Mouse (Mus musculus) myocyte (in vitro differentiated cells): ENCODE results near the gene Hrg. TPM values are rescaled to one million over a fixed set of nuclear protein-coding genes. Genes with fewer than 3 reads are reported as not detected.

ENCODE experiments used
- H3K27me3 ChIP-seq: one replicate; pipeline ENCODE4 v1.6.1; 2011; ENCODE audit not compliant: control insufficient read depth, insufficient read depth, insufficient read length
- H3K36me3 ChIP-seq: one replicate; pipeline ENCODE4 v1.6.1; 2011; ENCODE audit not compliant: control insufficient read depth, insufficient read depth
- H3K4me2 ChIP-seq: one replicate; pipeline ENCODE4 v1.6.1; 2011; ENCODE audit warnings: low read depth, control low read depth
- H3K4me3 ChIP-seq: one replicate; pipeline ENCODE4 v1.5.1; 2011; ENCODE audit warnings: mild to moderate bottlenecking, control low read depth, moderate library complexity
- H3K79me2 ChIP-seq: one replicate; pipeline ENCODE4 v1.6.1; 2011; ENCODE audit not compliant: control insufficient read depth, insufficient read depth
- H3ac ChIP-seq: one replicate; pipeline ENCODE4 v1.6.1; 2011; ENCODE audit not compliant: control insufficient read depth, insufficient read length
- CEBPB ChIP-seq: IDR thresholded peaks from 2 replicates; pipeline ENCODE4 v1.6.1; 2011; ENCODE audit warnings: mild to moderate bottlenecking, moderate library complexity; ENCODE audit not compliant: poor library complexity, insufficient read depth, severe bottlenecking
- E2F4 ChIP-seq: IDR thresholded peaks from one replicate; pipeline ENCODE4 v1.6.1; 2011; ENCODE audit warnings: mild to moderate bottlenecking, control low read depth, moderate library complexity; ENCODE audit not compliant: insufficient read depth
- MAX ChIP-seq: IDR thresholded peaks from one replicate; pipeline ENCODE4 v1.6.1; 2011; ENCODE audit warnings: low read depth, mild to moderate bottlenecking, control low read depth
- MYOD1 ChIP-seq, 3 experiments: IDR thresholded peaks; one replicate each; pipeline ENCODE4 v1.6.1; 2011; ENCODE audit warnings: control low read depth in 2 of 3, low read depth in 2 of 3, mild to moderate bottlenecking in 2 of 3, moderate library complexity in 1 of 3; ENCODE audit not compliant: insufficient read length in 2 of 3, control insufficient read depth in 1 of 3
- MYOG ChIP-seq, 3 experiments: IDR thresholded peaks; one replicate each; pipeline ENCODE4 v1.6.1; 2011; ENCODE audit warnings: control low read depth in 2 of 3, low read depth in 2 of 3, mild to moderate bottlenecking in 2 of 3; ENCODE audit not compliant: insufficient read length in 2 of 3, control insufficient read depth in 1 of 3, insufficient read depth in 1 of 3
- POLR2A ChIP-seq: IDR thresholded peaks from one replicate; pipeline ENCODE4 v1.6.1; 2011; ENCODE audit warnings: low read depth, mild to moderate bottlenecking, control low read depth, moderate library complexity; ENCODE audit not compliant: insufficient read length
- POLR2AphosphoS2 ChIP-seq: IDR thresholded peaks from one replicate; pipeline ENCODE4 v1.6.1; 2011; ENCODE audit warnings: low read depth, control low read depth; ENCODE audit not compliant: insufficient read length
- REST ChIP-seq: IDR thresholded peaks from one replicate; pipeline ENCODE4 v1.6.1; 2011; ENCODE audit warnings: mild to moderate bottlenecking, control low read depth, moderate library complexity; ENCODE audit not compliant: insufficient read depth, insufficient read length
- SRF ChIP-seq: IDR thresholded peaks from one replicate; pipeline ENCODE4 v1.6.1; 2011; ENCODE audit warnings: low read depth; ENCODE audit not compliant: control insufficient read depth, insufficient read length
- TCF12 ChIP-seq: IDR thresholded peaks from one replicate; pipeline ENCODE4 v1.6.1; 2011; ENCODE audit warnings: mild to moderate bottlenecking, control low read depth; ENCODE audit not compliant: poor library complexity, insufficient read depth, severe bottlenecking
- TCF3 ChIP-seq: IDR thresholded peaks from one replicate; pipeline ENCODE4 v1.6.1; 2011; ENCODE audit warnings: low read depth, control low read depth; ENCODE audit not compliant: insufficient read length
- USF1 ChIP-seq: IDR thresholded peaks from one replicate; pipeline ENCODE4 v1.6.1; 2011; ENCODE audit warnings: low read depth, mild to moderate bottlenecking, control low read depth, moderate library complexity
- polyA plus RNA-seq: library from polyadenylated mRNA; unstranded; fragments of >200 nt; fragmentation: generic; extraction: Trizol; gene quantifications from one replicate; pipeline ENCODE4 v1.2.1, GENCODE M21; 2012; ENCODE audit warnings: missing spikeins

Hrg gene
- polyA plus RNA-seq, 1 experiment, result not detected

DNA sequence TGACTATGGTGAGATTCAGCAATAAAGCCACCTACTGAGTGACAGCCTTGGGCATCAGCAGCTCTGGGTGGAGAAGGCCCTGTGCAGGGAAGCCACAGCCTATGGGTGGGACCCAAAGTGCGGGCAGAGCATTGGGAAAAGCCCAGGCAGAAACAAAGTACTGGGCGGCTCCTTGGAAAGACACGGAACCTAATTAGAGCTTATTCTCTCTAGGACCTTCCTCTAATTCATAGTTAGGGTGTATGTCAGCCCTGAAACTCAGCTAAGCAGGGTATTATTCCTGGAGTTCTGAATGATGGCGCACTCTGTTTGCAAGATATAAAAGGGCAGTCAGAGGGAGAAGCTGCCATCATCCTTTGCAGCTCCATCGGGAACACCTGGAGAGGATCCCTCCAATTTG is 32.8 kb upstream of the Hrg start, which contains the start of gene Fetub:
Gene Fetub (plus strand): TSS at position 301 of the 400 bp plus-strand sequence.
- H3K27me3 ChIP-seq, result no peaks in the 10 kb centered on the region
- no peak within 1 kb of the TSS for H3K4me3 ChIP-seq
- TF ChIP-seq POLR2AphosphoS2, result no peak
- TF ChIP-seq CEBPB, result no peak
- no peak for TF ChIP-seq MYOD1 (IDR thresholded peaks at IDR 0.05; ENCODE audit: control insufficient read depth in 1 of 3, insufficient read length in 2 of 3, low read depth in 2 of 3)
- TF ChIP-seq POLR2A, result no peak
- no peak for TF ChIP-seq TCF3
- no peak for TF ChIP-seq TCF12
- TF ChIP-seq E2F4, result no peak
- TF ChIP-seq REST, result no peak
- no peak for TF ChIP-seq USF1
- H3K36me3 ChIP-seq, result no peaks in the 10 kb centered on the region
- no peak within 1 kb of the TSS for H3K4me2 ChIP-seq
- H3K79me2 ChIP-seq, result no peaks in the 10 kb centered on the region
- no peak within 1 kb of the TSS for H3ac ChIP-seq

- no peak overlapping the region for H3K4me2 ChIP-seq
- H3ac ChIP-seq, result no peak overlapping the region
- no peaks in the 10 kb centered on the region for H3K27me3 ChIP-seq
- TF ChIP-seq POLR2A (no peak), MYOD1 (IDR thresholded peaks at IDR 0.05; ENCODE audit: control insufficient read depth in 1 of 3, insufficient read length in 2 of 3, low read depth in 2 of 3) (no peak), CEBPB (peak; percentile 65; the same call in 1 of the 2 replicates)
- H3K79me2 ChIP-seq, result no peaks in the 10 kb centered on the region
- H3K36me3 ChIP-seq, result no peaks in the 10 kb centered on the region
- no peak overlapping the region for H3K4me3 ChIP-seq
Observed at GRCm38 (mm10) chr16:22918664-22919312, 32.1 kb upstream of the Hrg start.

DNA sequence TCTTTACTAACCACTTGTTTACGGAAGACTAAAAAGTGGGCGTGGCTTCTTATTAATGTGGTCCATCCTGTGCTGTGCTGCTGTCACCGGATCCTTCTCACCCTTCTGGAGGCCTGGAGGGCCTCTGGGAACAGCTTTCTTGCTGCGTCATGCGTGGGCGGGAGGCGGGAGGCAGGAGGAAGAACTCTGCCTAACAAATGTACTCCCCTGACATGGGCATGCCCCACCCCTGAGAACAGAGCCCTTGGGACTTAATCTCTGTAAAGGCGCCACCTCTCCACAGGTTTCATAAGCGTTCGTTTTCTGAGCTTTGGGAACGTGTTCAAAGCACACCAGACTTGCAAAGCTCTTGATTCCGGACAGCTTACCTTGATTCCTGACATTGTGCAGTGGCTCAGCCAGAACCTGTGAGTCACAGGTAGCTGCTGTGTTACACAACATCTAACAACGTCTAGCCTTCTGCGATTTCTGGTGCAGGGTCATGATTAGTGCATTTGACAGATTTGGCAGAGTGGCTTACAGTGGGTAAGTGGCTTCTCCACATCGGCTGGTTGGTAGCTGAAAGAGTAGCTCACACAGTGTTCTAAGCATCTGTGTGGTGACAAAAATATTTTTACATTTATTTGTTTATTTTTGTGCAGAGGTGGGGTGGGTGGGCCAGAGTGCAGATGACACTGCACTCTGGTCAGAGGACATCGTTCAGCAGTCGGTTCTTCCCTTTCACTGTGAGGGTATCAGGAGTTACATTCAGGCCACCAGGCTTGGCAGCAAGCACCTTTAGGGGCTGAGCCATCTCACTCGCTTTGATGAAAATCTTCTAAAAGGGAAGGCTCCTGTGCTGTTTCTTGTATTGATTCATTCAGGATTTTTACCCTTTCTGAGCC is 30.7 kb upstream of the Hrg start:
- TF ChIP-seq TCF3 (no peak), E2F4 (no peak), MAX (no peak)
- no peak overlapping the region for H3K4me3 ChIP-seq
- no peaks in the 10 kb centered on the region for H3K27me3 ChIP-seq
- H3ac ChIP-seq, result no peak overlapping the region
- no peaks in the 10 kb centered on the region for H3K79me2 ChIP-seq
- H3K4me2 ChIP-seq, result peak overlapping the region; percentile 87
- H3K36me3 ChIP-seq, result no peaks in the 10 kb centered on the region

DNA sequence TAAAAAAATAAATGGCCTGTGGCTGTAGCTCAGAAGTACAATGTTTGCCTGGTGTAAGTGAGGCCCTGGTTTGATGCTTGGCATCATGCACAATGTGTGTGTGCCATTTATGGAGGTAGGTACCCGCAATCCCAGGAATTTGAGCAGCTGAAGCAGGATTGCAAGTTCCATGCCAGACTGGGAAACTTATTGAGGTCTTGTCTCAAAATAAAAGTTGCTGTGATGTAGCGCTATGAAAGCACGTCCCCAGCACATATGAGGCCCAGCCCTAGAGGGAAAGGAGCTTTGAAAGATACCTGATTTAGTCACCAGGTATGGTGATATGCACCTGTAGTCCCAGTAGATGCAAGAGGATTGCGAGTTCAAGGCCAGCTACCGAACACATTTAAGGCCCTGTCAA is 29.1 kb upstream of the Hrg start:
- Histone ChIP-seq H3K79me2 (no peaks in the 10 kb centered on the region), H3K27me3 (no peaks in the 10 kb centered on the region), H3K36me3 (no peaks in the 10 kb centered on the region), H3K4me3 (no peak overlapping the region), H3K4me2 (no peak overlapping the region), H3ac (no peak overlapping the region)
- no peak for TF ChIP-seq POLR2A
- TF ChIP-seq MYOG (IDR thresholded peaks at IDR 0.05; ENCODE audit: control insufficient read depth in 1 of 3, insufficient read depth in 1 of 3, insufficient read length in 2 of 3, low read depth in 2 of 3), result no peak
- no peak for TF ChIP-seq TCF12
- TF ChIP-seq SRF, result no peak
- no peak for TF ChIP-seq USF1
- no peak for TF ChIP-seq MYOD1 (IDR thresholded peaks at IDR 0.05; ENCODE audit: control insufficient read depth in 1 of 3, insufficient read length in 2 of 3, low read depth in 2 of 3)
- TF ChIP-seq E2F4, result no peak
- TF ChIP-seq POLR2AphosphoS2, result no peak

GRCm38 (mm10) chr16:22922433-22922832 is 28.4 kb upstream of the Hrg start:
- H3K4me2 ChIP-seq, result no peak overlapping the region
- TF ChIP-seq MAX, result no peak
- no peak for TF ChIP-seq POLR2AphosphoS2
- no peaks in the 10 kb centered on the region for H3K27me3 ChIP-seq
- H3K36me3 ChIP-seq, result no peaks in the 10 kb centered on the region
- H3K4me3 ChIP-seq, result no peak overlapping the region
- H3ac ChIP-seq, result no peak overlapping the region
- no peaks in the 10 kb centered on the region for H3K79me2 ChIP-seq
